Mouse (Mus musculus) heart, postnatal 36 days (tissue): ENCODE results near the gene Olfr57. TPM values are rescaled to one million over a fixed set of nuclear protein-coding genes. Genes with fewer than 3 reads are reported as not detected.
"Not testable (repeated sequence)": the region's sequence is repeated elsewhere in the genome, so short reads cannot be mapped to it uniquely, and the experiment has no call there.

Experiments used
- DNase-seq, 2 experiments: peaks; one replicate each; pipeline ENCODE4 v3.0.0; 2021 to 2022
- intact Hi-C: fragments of 180-260 bp; cut with DNase I; formaldehyde crosslinking; loops from one replicate; pipeline ENCODE4 v1.15.1; 2025
- total RNA-seq, 2 experiments: library from RNA; stranded (reverse); gene quantifications; 2 replicates each; pipeline ENCODE4 v1.2.3; 2021

Olfr57 gene
- not detected for total RNA-seq

GRCm38 (mm10) chr10:79028441-79028840 is at the start of gene Olfr57:
Gene Olfr57, plus strand, starts transcription at chr10:79028741.
- no peak for DNase-seq
- intact Hi-C loops: no loop called here

GRCm38 (mm10) chr10:78980750-78981149 is 47.8 kb upstream of the Olfr57 start, which contains the start of gene Olfr1352:
Gene Olfr1352, plus strand, starts transcription at chr10:78981050.
- DNase-seq: no peak

GRCm38 (mm10) chr10:79012172-79012571 is 16.4 kb upstream of the Olfr57 start, which contains the start of gene Olfr1351:
Gene Olfr1351, plus strand, starts transcription at chr10:79012472.
- intact Hi-C loops: no loop called here

More at GRCm38 (mm10) chr10:78980750-78981149, 47.8 kb upstream of the Olfr57 start, which contains the start of gene Olfr1352:
- intact Hi-C loops: no loop called here

GRCm38 (mm10) chr10:79042457-79042856 is 13.9 kb downstream of the Olfr57 start:
- intact Hi-C loops: not testable (repeated sequence)

More at GRCm38 (mm10) chr10:79012172-79012571, 16.4 kb upstream of the Olfr57 start, which contains the start of gene Olfr1351:
- DNase-seq: no peak

GRCm38 (mm10) chr10:79057370-79057769 is 28.8 kb downstream of the Olfr57 start:
- intact Hi-C loops: not testable (repeated sequence)

More at GRCm38 (mm10) chr10:79042457-79042856, 13.9 kb downstream of the Olfr57 start:
- not testable (repeated sequence) for DNase-seq

More at GRCm38 (mm10) chr10:79057370-79057769, 28.8 kb downstream of the Olfr57 start:
- not testable (repeated sequence) for DNase-seq

Other genes starting within 250 kb of the Olfr57 start
- under 1 TPM in 1 of 2 experiments, not detected in 1; 0.30 TPM for gene Slc1a6, start 248.2 kb upstream of the Olfr57 start, total RNA-seq
- gene Olfr1356, start 176.6 kb upstream of the Olfr57 start, total RNA-seq: not detected
- not detected for gene Olfr1355, start 153.2 kb upstream of the Olfr57 start, total RNA-seq
- not detected for gene Olfr1354, start 115.6 kb upstream of the Olfr57 start, total RNA-seq
- not detected for gene Olfr8, start 78.1 kb upstream of the Olfr57 start, total RNA-seq
- not detected for gene Olfr1353, start 65.4 kb upstream of the Olfr57 start, total RNA-seq
- not detected for gene Olfr1352, start 47.7 kb upstream of the Olfr57 start, total RNA-seq
- gene Olfr1351, start 16.3 kb upstream of the Olfr57 start, total RNA-seq: not detected
- 10 to 100 TPM; 12.5 to 12.8 TPM for gene 2610008E11Rik, start 68.9 kb downstream of the Olfr57 start, total RNA-seq
- not detected for gene Vmn2r80, start 120.0 kb downstream of the Olfr57 start, total RNA-seq
- not detected for gene Vmn2r81, start 219.0 kb downstream of the Olfr57 start, total RNA-seq